Mouse (Mus musculus) left cerebral cortex, adult 8-10 months (tissue): ENCODE data around the gene Garem2. TPM values are rescaled to one million over a fixed set of nuclear protein-coding genes. Genes with fewer than 3 reads are reported as not detected.
"Not testable (repeated sequence)": the region's sequence is repeated elsewhere in the genome, so short reads cannot be mapped to it uniquely, and the experiment has no call there.

Source experiments
- DNase-seq, 2 experiments: peaks; one replicate each; pipeline ENCODE4 v3.0.0; 2022; ENCODE audit warnings: low spot score in 2 of 2
- total RNA-seq, 4 experiments: library from RNA; stranded (reverse); gene quantifications; 2 replicates each; pipeline ENCODE4 v1.2.4; 2022

Gene Garem2
- 10 to 100 TPM; 12.2 to 14.9 (median 12.7) TPM for total RNA-seq

GRCm38 (mm10) chr5:30104841-30105667, at the start of gene Garem2:
Gene Garem2 (plus strand): TSS chr5:30105161.
- peak in 1 of 2 experiments; percentile 6 for DNase-seq

DNA sequence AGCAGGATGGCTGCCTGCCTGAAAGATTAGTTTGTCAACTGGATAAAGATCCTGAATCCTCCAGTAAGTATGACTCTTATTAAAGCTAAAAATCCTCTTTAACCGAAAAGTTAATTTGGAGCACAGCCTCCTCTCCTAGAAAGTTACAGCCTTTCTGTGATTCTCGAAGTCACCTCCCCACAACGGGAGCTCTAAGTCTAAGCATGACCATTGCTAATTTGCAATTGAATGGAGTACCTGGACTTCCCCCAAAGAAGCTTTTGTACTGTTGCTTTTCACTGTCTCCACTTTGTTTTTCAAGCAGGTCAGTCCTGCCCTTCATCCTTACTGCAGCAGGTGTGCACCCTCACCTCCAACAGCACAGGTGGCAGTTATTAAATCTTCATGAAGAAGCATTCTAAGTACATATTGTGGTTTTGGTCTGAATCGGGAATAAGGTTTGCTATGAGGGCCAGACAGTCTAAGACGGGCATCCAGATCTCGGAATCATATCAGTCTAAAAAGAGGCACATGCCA, 46.7 kb upstream of the Garem2 start:
- DNase-seq: no peak

DNA sequence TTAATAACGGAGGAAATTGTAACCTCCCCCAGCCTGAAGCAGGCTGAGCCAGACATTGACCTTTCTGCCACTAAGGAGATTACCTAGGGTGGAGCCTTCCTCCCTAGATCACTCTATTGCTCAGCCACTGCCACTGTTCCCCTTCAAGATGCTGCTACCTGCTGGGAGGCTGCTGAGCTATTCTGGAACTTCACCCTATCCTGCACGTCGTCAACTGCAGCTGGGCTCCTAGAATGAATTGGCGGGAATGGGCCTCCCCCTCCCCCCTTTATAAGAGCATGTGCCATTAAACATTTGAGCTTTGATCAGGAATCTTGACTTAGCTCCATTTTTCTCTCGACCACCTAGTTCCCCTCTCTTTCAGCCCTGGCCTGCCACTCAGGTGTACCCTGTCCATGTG, 45.4 kb upstream of the Garem2 start:
- not testable (repeated sequence) for DNase-seq

DNA sequence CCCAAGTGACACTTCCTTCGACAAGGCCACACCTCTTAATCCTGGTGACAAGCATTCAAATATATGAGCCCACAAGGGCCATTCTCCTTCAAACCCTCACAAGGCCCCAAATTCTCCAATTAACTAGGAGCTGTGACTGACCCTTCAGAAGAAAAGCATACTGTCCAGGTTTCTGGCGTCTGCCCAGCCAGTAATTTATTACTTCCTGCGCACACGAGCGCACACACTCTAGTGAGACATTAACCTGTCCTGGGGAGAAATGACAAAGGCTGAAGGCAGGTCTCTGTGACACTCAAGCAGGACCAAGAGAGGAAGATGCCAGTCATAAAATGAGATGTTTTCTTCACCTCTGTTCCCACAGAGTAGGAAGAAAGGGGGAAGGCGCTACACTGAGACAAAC, 37.2 kb upstream of the Garem2 start:
- DNase-seq: no peak

GRCm38 (mm10) chr5:30071677-30072076, 33.3 kb upstream of the Garem2 start:
- no peak for DNase-seq

DNA sequence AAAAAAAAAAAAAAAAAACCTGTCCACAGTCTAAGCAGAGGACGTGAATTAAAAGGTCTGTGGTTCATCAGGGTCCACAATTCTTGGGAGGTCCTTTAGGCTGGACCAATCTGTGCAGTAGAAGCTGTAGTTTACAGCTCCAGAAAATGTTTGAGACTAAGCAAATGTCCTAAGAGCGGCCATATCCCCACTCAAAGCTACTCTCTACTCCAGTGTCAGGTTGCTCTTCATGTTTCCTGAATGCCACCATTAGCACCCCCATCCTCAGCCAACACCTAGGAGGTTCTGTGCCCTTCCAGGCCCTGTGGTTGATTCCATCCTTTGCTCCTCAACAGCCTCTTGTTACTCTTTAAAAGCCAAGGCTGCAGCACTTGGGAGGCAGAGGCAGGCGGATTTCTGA, 32.6 kb upstream of the Garem2 start:
- DNase-seq: no peak

- DNase-seq: peak; percentile 39 to 60
Measured at GRCm38 (mm10) chr5:30072825-30073821, 31.8 kb upstream of the Garem2 start, which contains the start of gene Tyms. Gene Tyms (minus strand): TSS chr5:30073617.

- DNase-seq: no peak
Measured at GRCm38 (mm10) chr5:30092701-30093100, 12.3 kb upstream of the Garem2 start.

- DNase-seq: no peak
Measured at GRCm38 (mm10) chr5:30094399-30094798, 10.6 kb upstream of the Garem2 start.

DNA sequence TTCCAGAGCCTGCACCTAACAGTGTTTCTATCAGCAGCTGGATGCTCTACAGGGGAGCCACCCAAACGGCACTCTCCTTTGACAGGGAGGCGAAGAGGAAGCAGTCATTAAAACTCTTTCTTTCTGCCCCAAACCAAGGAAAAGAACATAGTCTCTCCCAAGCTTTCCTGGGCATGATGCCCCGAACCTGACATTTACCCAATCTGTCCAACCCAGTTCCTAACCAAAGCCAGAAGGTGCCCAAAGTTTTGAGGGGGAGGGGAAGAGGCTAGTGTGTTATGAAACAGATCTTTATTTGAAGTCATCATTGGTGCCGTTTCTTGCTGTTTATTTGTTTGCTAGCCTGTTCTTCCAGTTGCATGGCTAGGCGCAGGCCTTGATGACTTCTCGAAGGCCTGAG, 9.2 kb upstream of the Garem2 start:
- DNase-seq: no peak

GRCm38 (mm10) chr5:30098260-30098659, 6.7 kb upstream of the Garem2 start:
- DNase-seq: no peak

DNA sequence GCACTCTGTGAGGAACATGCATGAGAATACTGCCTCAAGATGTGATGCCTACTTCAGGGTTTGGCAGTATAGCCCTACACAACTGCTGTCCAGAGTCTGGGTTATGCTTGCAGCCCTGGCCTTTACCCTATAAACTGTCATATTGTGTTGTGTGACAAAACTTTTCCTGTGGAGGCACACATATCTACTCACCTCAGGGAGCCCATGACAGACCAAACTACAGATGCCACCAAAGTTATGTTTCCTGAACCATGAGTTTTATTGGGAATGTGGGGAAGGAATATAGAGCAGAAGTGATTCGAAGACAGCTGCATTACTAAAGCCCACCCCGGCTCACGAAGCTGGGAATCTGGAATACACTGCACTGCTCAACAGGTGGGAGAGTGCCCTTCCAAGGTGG, 1.6 kb upstream of the Garem2 start:
- no peak for DNase-seq

DNA sequence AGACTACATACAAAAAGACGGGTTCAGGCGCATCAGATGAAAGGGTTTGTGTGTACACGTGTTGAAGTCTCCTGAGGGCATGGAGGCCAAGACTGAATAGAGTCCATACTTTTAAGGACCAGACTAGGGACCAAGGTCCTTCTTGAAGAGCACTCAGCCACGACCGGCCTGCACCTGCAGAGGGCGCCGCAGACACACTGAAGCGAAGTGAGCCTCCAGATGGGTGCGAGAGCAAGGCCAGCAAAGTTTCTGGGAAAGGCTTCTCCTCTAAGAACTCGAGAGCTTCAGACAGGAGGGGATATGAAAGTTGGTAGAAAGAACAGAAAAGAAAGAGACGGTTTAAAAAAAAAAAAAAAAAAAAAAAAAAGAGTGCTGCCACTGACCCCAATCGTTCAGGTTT, 622 bp upstream of the Garem2 start:
- DNase-seq: no peak

- DNase-seq: peak in 1 of 2 experiments; percentile 35
Measured at GRCm38 (mm10) chr5:30105668-30106300, 823 bp downstream of the Garem2 start, which contains the start of gene 3110082J24Rik. Gene 3110082J24Rik (minus strand): TSS chr5:30106086.

DNA sequence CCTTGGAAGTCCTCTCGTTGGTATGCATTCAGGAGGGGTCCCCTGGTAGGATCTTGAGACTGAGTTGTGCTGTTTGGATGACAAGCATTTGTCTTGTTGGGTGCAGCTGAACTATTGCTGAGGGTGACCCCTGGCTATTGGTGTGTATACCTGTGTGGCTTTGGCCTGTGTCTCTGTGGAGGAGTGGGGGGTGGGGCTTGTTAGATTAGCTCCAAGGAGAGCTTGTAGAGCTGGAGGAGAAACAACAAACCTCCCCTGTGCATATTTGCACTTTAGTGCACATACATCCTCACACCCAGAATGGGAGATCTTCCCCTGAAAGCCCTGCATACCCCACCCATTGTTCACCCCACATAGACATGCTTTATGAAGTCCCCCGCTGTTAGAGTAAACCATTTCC, 1.8 kb downstream of the Garem2 start:
- peak in 1 of 2 experiments; percentile 7 for DNase-seq

GRCm38 (mm10) chr5:30107186-30107585, 2.2 kb downstream of the Garem2 start:
- peak in 1 of 2 experiments; percentile 9 for DNase-seq

DNA sequence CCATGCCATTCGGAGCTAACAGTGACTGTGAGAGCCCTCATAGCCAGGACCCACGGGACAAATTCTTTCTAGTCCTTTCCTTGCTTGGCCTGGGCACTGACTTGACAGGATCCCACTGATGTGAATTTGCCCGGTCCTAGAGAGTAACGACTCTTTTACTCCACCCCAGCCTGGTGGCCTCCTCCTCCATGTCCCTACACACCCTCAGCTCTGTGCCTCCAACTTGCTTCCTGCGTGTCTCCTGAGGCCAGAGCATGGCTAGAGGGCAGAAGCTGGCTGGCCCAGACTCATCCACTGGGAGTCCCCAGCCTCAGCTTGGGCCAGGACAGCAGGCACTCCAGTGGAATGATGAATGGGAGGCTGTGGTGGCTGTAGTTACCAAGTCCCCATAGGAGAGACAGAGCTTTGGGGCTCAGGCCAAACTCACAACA, 2.7 kb downstream of the Garem2 start:
- peak in 1 of 2 experiments; percentile 4 for DNase-seq

- DNase-seq: no peak
Measured at GRCm38 (mm10) chr5:30108233-30108632, 3.3 kb downstream of the Garem2 start.

DNA sequence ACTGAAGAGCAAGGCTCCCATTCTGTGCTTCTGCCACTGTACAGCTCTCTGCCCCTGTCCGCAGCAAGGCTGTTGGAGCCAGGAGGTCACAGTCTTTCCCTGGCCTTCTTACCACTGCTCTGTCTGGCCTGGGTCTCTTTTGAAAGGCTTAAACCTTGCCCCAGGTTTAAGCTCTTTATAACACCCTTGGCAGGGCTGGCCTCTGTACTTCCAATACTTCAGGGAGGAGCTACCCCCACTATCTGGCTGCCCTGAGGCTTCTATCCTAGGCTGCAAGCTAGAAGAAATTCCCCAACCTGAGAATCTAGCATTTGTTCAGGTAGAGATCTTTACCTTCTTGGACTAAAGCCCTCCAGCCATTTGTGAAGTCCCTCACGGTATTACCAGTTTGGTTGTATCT, 4.9 kb downstream of the Garem2 start:
- DNase-seq: no peak

GRCm38 (mm10) chr5:30110371-30111060, 5.6 kb downstream of the Garem2 start:
- DNase-seq: no peak
